Mouse (Mus musculus) inflammation-experienced regulatory T-cells (primary cell): Measurements from ENCODE around the gene Tm4sf4. TPM values are rescaled to one million over a fixed set of nuclear protein-coding genes. Genes with fewer than 3 reads are reported as not detected.

Experiments used
- polyA plus RNA-seq, 2 experiments: library from polyadenylated mRNA; unstranded; fragments of 100-300 nt; shearing (Covaris generic); gene quantifications; one replicate each; pipeline ENCODE4 v1.2.1; 2017

Gene Tm4sf4
- under 1 TPM in 1 of 2 experiments, not detected in 1; 0.18 TPM for polyA plus RNA-seq

DNA sequence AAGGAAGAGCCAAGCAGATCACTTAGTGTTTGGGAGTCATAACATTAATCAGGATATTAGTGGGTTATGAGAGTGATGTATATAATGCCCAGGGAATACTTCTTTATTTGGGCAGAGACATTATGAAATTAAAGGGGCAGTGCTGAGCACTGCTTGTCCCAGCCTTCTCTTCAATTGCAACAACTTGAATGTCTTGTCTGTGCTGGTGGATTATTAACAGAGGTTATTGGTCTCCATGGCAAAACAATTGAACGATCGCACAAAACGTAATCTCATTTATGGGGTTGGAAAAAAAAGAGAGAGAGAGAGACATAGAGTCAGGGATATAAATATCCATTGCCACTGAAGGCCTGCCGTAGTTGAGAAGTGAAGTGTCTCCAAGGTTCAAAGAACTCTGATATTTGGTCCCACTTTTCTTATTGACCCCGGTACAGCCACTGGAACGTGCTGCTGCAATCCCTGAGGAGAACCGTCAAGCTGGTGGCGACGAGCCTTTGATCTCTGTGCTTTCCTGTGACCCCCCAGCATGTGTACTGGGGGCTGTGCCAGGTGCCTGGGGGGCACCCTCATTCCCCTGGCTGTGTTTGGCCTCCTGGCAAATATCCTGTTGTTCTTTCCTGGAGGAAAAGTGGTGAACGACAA lies at the start of gene Tm4sf4:
Tm4sf4 (plus strand) TSS at position 226 of the 642 bp plus-strand sequence.

Other genes with a start within 250 kb of the Tm4sf4 start
- 1 to 10 TPM in 1 of 2 experiments, under 1 TPM in 1; 0.23 to 1.8 TPM for gene Tm4sf1, start 123.3 kb upstream of the Tm4sf4 start, polyA plus RNA-seq
- gene Wwtr1, start 150.6 kb downstream of the Tm4sf4 start, polyA plus RNA-seq: under 1 TPM; 0.16 to 0.95 TPM
- 10 to 100 TPM; 67.7 to 72.6 TPM for gene Commd2, start 226.4 kb downstream of the Tm4sf4 start, polyA plus RNA-seq